Mouse (Mus musculus) left cerebral cortex, adult 18-20 months (tissue): Measurements from ENCODE around the gene Abcc4. TPM values are rescaled to one million over a fixed set of nuclear protein-coding genes. Genes with fewer than 3 reads are reported as not detected.

Experiments
- DNase-seq, 2 experiments: peaks; one replicate each; pipeline ENCODE4 v3.0.0; 2021 to 2022; ENCODE audit warnings: low spot score in 2 of 2, mixed read lengths in 1 of 2
- microRNA-seq, 2 experiments: library from miRNA; unstranded; fragments of <30 nt; microRNA quantifications; one replicate each; pipeline ENCODE4 v1.2.0; 2021
- total RNA-seq, 2 experiments: library from RNA; stranded (reverse); gene quantifications; 2 replicates each; pipeline ENCODE4 v1.2.3; 2021

The Abcc4 gene
- total RNA-seq, 2 experiments from 2014 or later = 8.4 to 9.8 TPM

GRCm38 (mm10) chr14:118452572-118452971 lies 253.4 kb downstream of the Abcc4 start:
- no peak for DNase-seq

GRCm38 (mm10) chr14:118440155-118440554 lies 265.9 kb downstream of the Abcc4 start:
- no peak for DNase-seq

GRCm38 (mm10) chr14:118437156-118437931 lies 268.7 kb downstream of the Abcc4 start:
- DNase-seq = peak; percentile 22

- peak; percentile 19 to 48 for DNase-seq
Measured at GRCm38 (mm10) chr14:118436791-118437155, 269.2 kb downstream of the Abcc4 start.

- no peak for DNase-seq
Measured at GRCm38 (mm10) chr14:118435676-118436330, 270.2 kb downstream of the Abcc4 start.

GRCm38 (mm10) chr14:118434842-118435241 lies 271.2 kb downstream of the Abcc4 start:
- no peak for DNase-seq

GRCm38 (mm10) chr14:118433848-118434247 lies 272.2 kb downstream of the Abcc4 start:
- no peak for DNase-seq

Small RNA genes lying within 50 kb of the gene (microRNA-seq; reads per million reads assigned to microRNA genes)
- 0 reads per million in 2 experiments for gene Mir6391

Other genes with a start within 250 kb of the Abcc4 start
- gene Cldn10, start 81.7 kb upstream of the Abcc4 start, total RNA-seq = 10 to 100 TPM; 29.1 to 30.0 TPM
- 100 to 1,000 TPM; 107 to 113 TPM for gene Dzip1, start 219.2 kb upstream of the Abcc4 start, total RNA-seq
- gene Dnajc3, start 231.8 kb upstream of the Abcc4 start, total RNA-seq = 10 to 100 TPM; 38.8 to 44.4 TPM